Mouse (Mus musculus): ENCODE measurements at regions not wholly inside any gene's neighbourhood (a gene's known extent, or its start where the extent isn't known, plus 50 kb on each side); places are given as distances from the start of the nearest gene placed in this dataset.

- H3K27me3 ChIP-seq: no peaks in the 10 kb centered on the region
- no peaks in the 10 kb centered on the region for H3K4me1 ChIP-seq
- no peaks in the 10 kb centered on the region for H3K9me3 ChIP-seq (replicated peaks)
- no peak for ATAC-seq (ENCODE audit: insufficient number of reproducible peaks, low FRiP score, low TSS enrichment, low read depth)
- no peaks in the 10 kb centered on the region for H3K36me3 ChIP-seq
- no peak overlapping the region for H3K27ac ChIP-seq (replicated peaks)
- no peak overlapping the region for H3K4me2 ChIP-seq (replicated peaks)
- no peak overlapping the region for H3K9ac ChIP-seq
- no peak overlapping the region for H3K4me3 ChIP-seq (replicated peaks)
- 82% methylated on average over 2 of the region's 2 CpGs for WGBS
These were observed 1307.1 kb upstream of the Gm7489 start for GRCm38 (mm10) chr15:52577614-52578013.

- no peak overlapping the region for H3K27ac ChIP-seq (replicated peaks)
- 31% methylated on average over 4 of the region's 4 CpGs for WGBS
- no peak for ATAC-seq (ENCODE audit: insufficient number of reproducible peaks, low FRiP score, low TSS enrichment, low read depth)
- H3K4me2 ChIP-seq (replicated peaks): no peak overlapping the region
- H3K9ac ChIP-seq: no peak overlapping the region
- H3K4me3 ChIP-seq (replicated peaks): no peak overlapping the region
- no peaks in the 10 kb centered on the region for H3K27me3 ChIP-seq
- H3K36me3 ChIP-seq: no peaks in the 10 kb centered on the region
- no peaks in the 10 kb centered on the region for H3K4me1 ChIP-seq
- H3K9me3 ChIP-seq (replicated peaks): no peaks in the 10 kb centered on the region
These were observed 1295.3 kb upstream of the Gm7489 start for GRCm38 (mm10) chr15:52589391-52589790.

- no peaks in the 10 kb centered on the region for H3K9me3 ChIP-seq (replicated peaks)
- no peak overlapping the region for H3K4me3 ChIP-seq (replicated peaks)
- H3K4me2 ChIP-seq (replicated peaks): no peak overlapping the region
- no peak overlapping the region for H3K9ac ChIP-seq
- no peak for ATAC-seq (ENCODE audit: insufficient number of reproducible peaks, low FRiP score, low TSS enrichment, low read depth)
- no peaks in the 10 kb centered on the region for H3K27me3 ChIP-seq
- no peaks in the 10 kb centered on the region for H3K36me3 ChIP-seq
- no peak overlapping the region for H3K27ac ChIP-seq (replicated peaks)
- no peaks in the 10 kb centered on the region for H3K4me1 ChIP-seq
These were observed 1285.2 kb upstream of the Gm7489 start for GRCm38 (mm10) chr15:52599511-52599910.

GRCm38 (mm10) chr15:52599957-52600356, 1284.7 kb upstream of the Gm7489 start:
- WGBS: 48% methylated on average over 2 of the region's 2 CpGs
- Histone ChIP-seq H3K9ac (no peak overlapping the region), H3K9me3 (replicated peaks) (no peaks in the 10 kb centered on the region), H3K27ac (replicated peaks) (no peak overlapping the region), H3K4me1 (no peaks in the 10 kb centered on the region), H3K4me3 (replicated peaks) (no peak overlapping the region), H3K27me3 (no peaks in the 10 kb centered on the region), H3K4me2 (replicated peaks) (no peak overlapping the region), H3K36me3 (no peaks in the 10 kb centered on the region)
- no peak for ATAC-seq (ENCODE audit: insufficient number of reproducible peaks, low FRiP score, low TSS enrichment, low read depth)

- Histone ChIP-seq H3K27ac (replicated peaks) (no peak overlapping the region), H3K4me2 (replicated peaks) (no peak overlapping the region), H3K9ac (no peak overlapping the region), H3K9me3 (replicated peaks) (no peaks in the 10 kb centered on the region), H3K36me3 (no peaks in the 10 kb centered on the region), H3K4me1 (no peaks in the 10 kb centered on the region), H3K4me3 (replicated peaks) (no peak overlapping the region), H3K27me3 (no peaks in the 10 kb centered on the region)
- WGBS: 77% methylated on average over 3 of the region's 3 CpGs
- no peak for ATAC-seq (ENCODE audit: insufficient number of reproducible peaks, low FRiP score, low TSS enrichment, low read depth)
These were observed 1244.9 kb upstream of the Gm7489 start for GRCm38 (mm10) chr15:52639790-52640189.

GRCm38 (mm10) chr15:52645961-52646360, 1238.7 kb upstream of the Gm7489 start:
- no peaks in the 10 kb centered on the region for H3K27me3 ChIP-seq
- no peak for ATAC-seq (ENCODE audit: insufficient number of reproducible peaks, low FRiP score, low TSS enrichment, low read depth)
- H3K9me3 ChIP-seq (replicated peaks): no peaks in the 10 kb centered on the region
- no peak overlapping the region for H3K27ac ChIP-seq (replicated peaks)
- no peak overlapping the region for H3K9ac ChIP-seq
- no peak overlapping the region for H3K4me3 ChIP-seq (replicated peaks)
- 66% methylated on average over 2 of the region's 2 CpGs for WGBS
- H3K36me3 ChIP-seq: no peaks in the 10 kb centered on the region
- no peak overlapping the region for H3K4me2 ChIP-seq (replicated peaks)
- no peaks in the 10 kb centered on the region for H3K4me1 ChIP-seq

GRCm38 (mm10) chr15:52657916-52658315, 1226.8 kb upstream of the Gm7489 start:
- no peaks in the 10 kb centered on the region for H3K4me1 ChIP-seq
- no peaks in the 10 kb centered on the region for H3K27me3 ChIP-seq
- H3K9me3 ChIP-seq (replicated peaks): no peaks in the 10 kb centered on the region
- no peaks in the 10 kb centered on the region for H3K36me3 ChIP-seq
- no peak overlapping the region for H3K27ac ChIP-seq (replicated peaks)
- H3K4me3 ChIP-seq (replicated peaks): no peak overlapping the region
- H3K4me2 ChIP-seq (replicated peaks): no peak overlapping the region
- ATAC-seq (ENCODE audit: insufficient number of reproducible peaks, low FRiP score, low TSS enrichment, low read depth): no peak
- H3K9ac ChIP-seq: no peak overlapping the region
